Mouse (Mus musculus) left cerebral cortex, postnatal 25 days (tissue): ENCODE results near the gene 1700001C19Rik. TPM values are rescaled to one million over a fixed set of nuclear protein-coding genes. Genes with fewer than 3 reads are reported as not detected.
"Not testable (repeated sequence)": the region's sequence is repeated elsewhere in the genome, so short reads cannot be mapped to it uniquely, and the experiment has no call there.

ENCODE experiments used
- DNase-seq, 2 experiments: peaks; one replicate each; pipeline ENCODE4 v3.0.0; 2022; ENCODE audit warnings: low spot score in 2 of 2, mixed read lengths in 1 of 2
- intact Hi-C: fragments of 180-260 bp; cut with DNase I; formaldehyde crosslinking; loops from one replicate; pipeline ENCODE4 v1.15.1; 2025
- total RNA-seq, 2 experiments: library from RNA; stranded (reverse); gene quantifications; 2 replicates each; pipeline ENCODE4 v1.2.3; 2021

Gene 1700001C19Rik
- total RNA-seq, 2 experiments from 2014 or later = 0.39 TPM; not detected in 1

GRCm38 (mm10) chr17:47440359-47440890 lies 3.2 kb upstream of the 1700001C19Rik start:
- intact Hi-C loops = no loop called here
- no peak for DNase-seq

DNA sequence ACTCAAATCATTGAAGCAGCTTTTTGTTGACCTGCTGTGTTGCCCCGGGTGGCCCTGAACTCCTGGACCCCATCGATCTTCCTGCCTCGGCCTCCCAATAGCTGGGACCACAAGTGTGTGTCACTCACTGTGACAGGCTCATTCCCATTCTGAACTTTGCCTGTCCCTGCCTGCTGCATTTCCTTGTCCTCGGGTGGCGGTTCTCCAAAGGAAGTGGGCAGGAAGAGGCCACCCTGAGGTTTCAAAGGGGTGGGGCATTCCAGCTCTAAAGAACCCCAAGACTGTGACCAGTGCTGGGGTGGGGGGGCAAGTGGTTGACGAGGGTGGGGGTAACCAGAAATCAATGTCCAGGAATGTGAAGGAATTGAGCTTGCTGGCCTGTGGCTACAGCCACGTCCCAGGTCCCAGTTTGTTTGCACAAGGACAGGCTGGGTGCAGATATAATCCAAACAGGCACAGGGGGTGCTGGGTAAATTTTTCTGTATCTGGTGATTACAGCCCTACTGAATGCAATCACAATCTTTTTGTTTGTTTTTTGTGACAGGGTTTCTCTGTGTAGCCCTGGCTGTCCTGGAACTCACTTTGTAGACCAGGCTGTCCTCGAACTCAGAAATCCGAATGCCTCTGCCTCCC lies 2.3 kb upstream of the 1700001C19Rik start:
- intact Hi-C loops = no loop called here

DNA sequence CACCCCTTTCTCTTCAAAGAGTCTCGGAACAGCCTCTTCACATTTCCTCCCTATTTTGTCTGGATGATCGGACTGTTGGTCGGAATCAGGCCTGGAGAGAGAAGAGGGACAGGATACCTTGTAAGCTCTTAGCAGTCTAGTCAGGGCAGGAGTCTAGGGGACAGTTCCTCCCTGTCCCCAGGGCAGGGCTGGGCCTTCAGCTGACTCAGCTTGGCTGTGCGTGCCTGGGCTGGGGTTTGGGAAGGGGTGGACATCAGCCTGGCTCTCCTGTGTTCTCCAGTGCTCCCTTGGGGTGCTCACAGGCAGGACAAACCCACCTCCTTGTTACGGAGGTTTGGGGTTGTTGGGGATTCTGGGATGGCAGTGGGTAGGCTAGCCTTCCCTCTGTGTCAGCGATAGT lies 1.4 kb upstream of the 1700001C19Rik start:
- intact Hi-C loops = no loop called here
- no peak for DNase-seq

More for the DNA sequence above, 2.3 kb upstream of the 1700001C19Rik start:
- DNase-seq = no peak

DNA sequence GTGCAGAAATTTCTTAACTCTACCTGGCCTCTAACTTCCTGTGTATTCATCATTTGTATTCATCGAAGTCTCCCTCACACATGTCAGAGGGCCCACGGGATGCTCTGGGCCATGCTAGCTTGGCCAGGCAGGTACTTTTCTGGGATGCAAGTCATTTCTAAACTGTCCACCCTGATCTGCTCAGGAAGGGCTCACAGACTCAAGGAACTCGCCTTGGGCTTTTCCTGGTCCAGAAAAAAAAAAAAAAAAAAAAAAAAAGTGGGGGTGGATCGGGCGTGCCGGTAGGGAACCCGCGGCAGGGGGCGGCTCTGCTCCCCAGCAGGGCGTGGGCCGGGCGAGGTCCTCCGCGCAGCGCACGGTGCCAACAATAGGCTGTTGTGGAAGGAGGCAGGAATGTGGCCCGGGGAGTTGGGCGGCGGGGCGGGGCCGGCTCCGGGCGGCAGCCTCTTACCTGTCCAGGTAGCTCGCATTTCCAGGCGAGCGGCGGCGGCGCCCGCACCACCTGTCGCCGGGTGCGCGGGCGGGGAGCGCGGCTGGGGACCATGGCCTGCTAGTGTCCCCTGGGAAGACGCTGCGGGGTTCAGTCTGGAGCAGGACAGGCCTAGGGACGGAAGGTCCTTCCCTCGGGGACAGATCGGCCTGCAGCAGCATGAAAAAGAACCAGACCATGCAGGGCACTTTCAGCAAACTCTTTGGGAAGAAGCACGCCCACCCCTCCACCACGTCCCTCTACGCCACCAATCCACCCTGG lies 845 bp downstream of the 1700001C19Rik start, which contains the start of gene AI661453:
AI661453 (plus strand) TSS at position 460 of the 751 bp plus-strand sequence.
- intact Hi-C loops = no loop called here
- DNase-seq = no peak

- intact Hi-C loops = no loop called here
- DNase-seq = no peak
Measured at GRCm38 (mm10) chr17:47430815-47431214, 6.4 kb downstream of the 1700001C19Rik start.

DNA sequence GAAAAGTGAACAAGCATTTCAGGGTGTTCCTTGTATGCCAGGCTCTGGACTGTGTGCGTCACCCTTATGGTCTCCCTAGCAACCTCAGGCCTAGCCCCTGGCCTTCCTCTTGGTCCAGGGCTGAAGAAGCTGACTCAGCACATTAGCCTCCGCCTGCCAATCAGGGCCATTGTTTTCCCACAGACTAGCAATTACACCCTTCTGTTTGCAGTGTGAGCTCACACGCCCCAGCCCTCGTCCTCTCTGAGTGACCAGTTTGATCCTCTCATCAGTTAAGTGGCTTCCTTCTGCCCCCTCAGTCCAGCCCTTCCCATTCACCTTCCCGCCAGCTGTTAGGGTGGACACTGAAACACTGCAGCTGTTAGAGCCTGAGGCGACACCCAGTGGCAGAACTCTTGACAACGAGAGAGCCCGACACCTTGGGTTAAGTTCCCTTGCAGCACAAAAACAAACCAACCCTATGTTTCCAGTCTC lies 8.3 kb downstream of the 1700001C19Rik start:
- intact Hi-C loops = no loop called here
- peak in 1 of 2 experiments; percentile 5 for DNase-seq

DNA sequence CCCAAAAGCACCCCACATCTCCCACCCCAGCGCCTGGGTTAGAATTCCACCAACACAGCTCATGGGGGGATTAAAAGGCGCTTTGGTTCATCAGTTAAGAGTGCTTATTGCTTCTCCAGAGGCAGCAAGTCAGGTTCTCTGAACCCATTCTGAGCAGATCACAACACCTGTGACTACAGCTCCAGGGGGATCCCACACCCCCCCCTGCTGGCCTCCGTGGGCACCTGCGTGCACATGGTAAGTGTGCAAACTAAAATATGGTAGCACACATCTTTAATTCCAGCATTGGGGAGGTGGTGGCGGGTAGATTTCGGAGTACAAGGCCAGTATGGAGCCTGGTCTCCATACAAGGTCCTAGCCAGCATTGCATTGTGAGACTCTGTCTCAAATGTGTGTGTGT lies 9.9 kb downstream of the 1700001C19Rik start:
- no peak for DNase-seq
- intact Hi-C loops = no loop called here

- DNase-seq = no peak
- intact Hi-C loops = no loop called here
Measured at GRCm38 (mm10) chr17:47424186-47424585, 13.0 kb downstream of the 1700001C19Rik start.

- intact Hi-C loops, DNase-seq: not testable (repeated sequence)
Measured at GRCm38 (mm10) chr17:47422616-47423015, 14.6 kb downstream of the 1700001C19Rik start.

GRCm38 (mm10) chr17:47421566-47421965 lies 15.6 kb downstream of the 1700001C19Rik start:
- DNase-seq = no peak
- intact Hi-C loops = no loop called here

GRCm38 (mm10) chr17:47420195-47420594 lies 17.0 kb downstream of the 1700001C19Rik start:
- intact Hi-C loops = no loop called here
- DNase-seq = no peak

- DNase-seq = peak; percentile 11 to 13
- intact Hi-C loops = not testable (repeated sequence)
Measured at GRCm38 (mm10) chr17:47409897-47410861, 27.0 kb downstream of the 1700001C19Rik start.

- intact Hi-C loops = no loop called here
- DNase-seq = peak; percentile 10 to 20
Measured at GRCm38 (mm10) chr17:47408558-47408898, 28.6 kb downstream of the 1700001C19Rik start.

GRCm38 (mm10) chr17:47407717-47408557 lies 29.2 kb downstream of the 1700001C19Rik start:
- no peak for DNase-seq
- intact Hi-C loops = no loop called here

DNA sequence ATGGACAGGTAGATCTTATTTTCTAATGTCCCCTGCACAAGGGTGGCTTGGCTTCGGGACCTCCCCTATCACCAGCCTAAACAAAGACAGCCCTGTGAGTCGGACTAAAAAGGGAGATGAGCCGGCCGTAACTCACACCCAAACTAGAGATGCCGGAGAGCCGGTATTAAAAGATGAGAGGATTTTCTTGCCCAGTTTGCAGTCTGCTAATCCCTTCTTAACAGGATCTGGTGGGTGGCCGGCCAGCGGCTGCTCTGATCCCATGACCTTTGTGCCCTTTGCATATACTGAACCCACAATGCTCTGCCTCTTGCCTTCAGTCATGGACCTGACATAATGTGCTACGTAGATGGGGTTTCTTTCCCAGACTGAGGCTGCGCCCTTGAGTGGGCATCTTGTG lies 36.7 kb downstream of the 1700001C19Rik start, which contains the start of gene Guca1a:
Guca1a (minus strand) TSS at position 134 of the 400 bp plus-strand sequence.
- no peak for DNase-seq
- intact Hi-C loops = no loop called here

GRCm38 (mm10) chr17:47399091-47399490 lies 38.1 kb downstream of the 1700001C19Rik start:
- intact Hi-C loops = no loop called here
- DNase-seq = no peak

DNA sequence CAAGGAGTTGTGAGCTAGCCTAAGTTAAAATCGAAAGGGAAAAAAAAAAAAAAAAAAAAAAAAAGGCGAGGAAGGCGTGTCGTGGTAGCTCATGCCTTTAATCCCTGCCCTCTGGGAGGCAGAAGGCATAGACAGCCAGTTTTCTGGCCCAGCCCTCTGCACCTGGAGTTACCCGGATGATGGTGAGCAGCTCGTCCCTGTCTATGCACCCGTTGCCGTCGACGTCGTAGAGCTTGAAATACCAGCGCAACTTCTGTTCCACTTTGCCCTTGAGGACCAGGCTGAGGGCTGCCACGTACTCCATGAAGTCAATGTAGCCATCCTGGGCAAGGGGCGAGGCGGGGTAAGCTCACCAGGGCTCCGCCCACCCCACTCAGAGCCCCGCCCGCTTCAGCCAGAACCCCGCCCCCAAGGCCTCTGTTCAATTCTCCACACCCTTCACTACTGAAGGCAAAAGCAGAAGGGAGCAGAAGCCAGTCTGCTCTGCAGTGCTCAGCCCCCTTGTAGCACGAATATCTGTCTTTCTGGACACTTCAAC lies 41.7 kb downstream of the 1700001C19Rik start:
- peak in 1 of 2 experiments; percentile 5 for DNase-seq
- intact Hi-C loops = no loop called here

DNA sequence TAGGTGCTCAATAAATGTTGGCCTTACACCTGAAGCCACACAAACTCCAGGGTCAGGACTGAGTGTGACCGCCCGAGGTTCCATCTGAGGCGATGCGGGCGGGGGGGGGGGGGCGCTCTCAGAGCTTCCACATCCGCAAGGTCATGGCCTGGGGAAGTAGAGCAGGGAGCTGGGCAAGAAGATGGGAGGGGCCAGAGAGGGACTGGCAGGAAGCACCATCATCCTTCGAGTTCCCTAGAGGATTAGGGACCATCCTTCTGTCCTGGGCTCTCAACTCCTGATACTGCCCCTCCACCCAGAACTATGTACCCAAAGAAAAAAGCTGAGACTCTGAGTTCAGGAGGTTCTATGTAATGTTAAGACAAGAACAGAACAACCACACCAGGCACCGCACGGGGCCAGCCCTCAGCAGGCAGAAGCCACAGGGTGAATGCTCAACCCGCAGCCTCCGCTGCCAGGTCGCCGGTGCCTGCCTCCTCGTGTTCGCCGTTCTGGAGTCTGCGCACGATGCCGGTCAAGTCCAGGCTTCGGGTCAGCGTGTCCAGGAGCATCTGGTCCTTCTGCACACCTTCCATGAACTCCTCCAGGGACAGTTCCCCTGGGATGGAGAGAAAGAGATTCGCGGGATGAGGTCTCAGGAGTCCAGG lies 42.8 kb downstream of the 1700001C19Rik start:
- intact Hi-C loops = no loop called here

More for the DNA sequence above, 42.8 kb downstream of the 1700001C19Rik start:
- DNase-seq = no peak
